Mouse (Mus musculus): ENCODE data around the gene 4632433K11Rik. TPM values are rescaled to one million over a fixed set of nuclear protein-coding genes. Genes with fewer than 3 reads are reported as not detected.

The 4632433K11Rik gene
- total RNA-seq (2023), result not detected in 4 replicates

DNA sequence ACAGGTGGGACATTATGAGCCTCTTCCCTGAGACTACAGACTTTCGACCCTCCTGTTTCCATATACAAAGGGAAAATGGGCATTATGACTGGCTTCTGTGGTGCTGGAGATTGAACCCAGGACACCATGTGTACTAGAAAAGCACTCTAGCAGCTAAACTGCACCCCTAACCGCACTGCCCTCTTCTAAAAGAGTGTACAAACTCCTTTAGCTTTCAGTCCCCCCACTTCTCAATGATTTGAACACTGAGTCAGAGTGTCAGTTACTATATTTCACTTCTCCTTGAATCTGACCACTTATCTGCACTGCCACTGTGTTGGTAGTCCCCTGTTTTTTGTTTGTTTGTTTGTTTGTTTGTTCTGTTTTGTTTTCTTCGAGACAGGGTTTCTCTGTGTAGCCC is at the start of gene 4632433K11Rik:
Gene 4632433K11Rik, plus strand, starts transcription at position 301 of the 400 bp plus-strand sequence.

DNA sequence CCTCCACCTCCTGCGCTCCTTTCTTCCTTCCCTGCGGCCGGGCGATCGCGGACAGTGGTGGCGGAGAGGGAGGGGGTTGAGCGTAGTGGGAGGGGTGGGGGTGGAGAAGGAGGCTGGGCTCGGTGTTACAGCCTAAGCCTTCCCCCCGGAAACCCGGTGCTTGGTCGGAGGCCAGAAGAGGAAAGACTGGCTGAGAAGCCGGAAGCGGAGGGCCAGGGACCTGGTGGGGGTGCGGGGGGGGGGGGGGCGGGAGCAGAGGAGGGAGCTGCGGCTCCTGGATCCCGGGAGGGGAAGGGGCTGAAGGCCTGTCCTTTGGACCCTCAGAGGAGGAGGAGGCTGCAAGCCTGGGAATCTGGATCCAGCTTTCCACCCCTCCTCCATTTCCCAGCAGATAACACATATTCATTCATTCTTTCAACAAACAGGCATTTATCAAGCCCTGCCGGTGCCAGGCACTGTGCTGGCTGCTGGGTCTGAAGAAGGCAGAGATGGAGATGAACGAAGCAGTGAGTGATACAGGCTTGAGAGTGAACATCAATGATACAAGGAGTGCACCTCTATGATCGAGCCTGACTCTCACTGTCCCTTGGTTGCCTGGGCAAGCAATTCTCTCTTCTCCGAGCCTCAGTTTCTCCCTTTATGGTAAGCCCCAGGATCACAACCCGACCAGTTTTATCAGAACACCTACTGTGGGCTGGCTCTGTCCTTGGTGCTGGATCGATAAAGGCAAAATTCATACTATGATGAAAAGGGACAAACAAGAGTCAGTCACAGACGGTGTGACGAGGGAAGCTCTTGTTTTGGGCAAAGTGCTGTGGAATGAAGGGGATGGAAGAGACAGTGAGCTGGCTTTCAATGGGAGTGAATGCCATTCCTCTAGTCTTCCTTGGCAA is 37.7 kb upstream of the 4632433K11Rik start, which contains the start of gene Zfp579:
Gene Zfp579, minus strand, starts transcription at position 156 of the 893 bp plus-strand sequence.

DNA sequence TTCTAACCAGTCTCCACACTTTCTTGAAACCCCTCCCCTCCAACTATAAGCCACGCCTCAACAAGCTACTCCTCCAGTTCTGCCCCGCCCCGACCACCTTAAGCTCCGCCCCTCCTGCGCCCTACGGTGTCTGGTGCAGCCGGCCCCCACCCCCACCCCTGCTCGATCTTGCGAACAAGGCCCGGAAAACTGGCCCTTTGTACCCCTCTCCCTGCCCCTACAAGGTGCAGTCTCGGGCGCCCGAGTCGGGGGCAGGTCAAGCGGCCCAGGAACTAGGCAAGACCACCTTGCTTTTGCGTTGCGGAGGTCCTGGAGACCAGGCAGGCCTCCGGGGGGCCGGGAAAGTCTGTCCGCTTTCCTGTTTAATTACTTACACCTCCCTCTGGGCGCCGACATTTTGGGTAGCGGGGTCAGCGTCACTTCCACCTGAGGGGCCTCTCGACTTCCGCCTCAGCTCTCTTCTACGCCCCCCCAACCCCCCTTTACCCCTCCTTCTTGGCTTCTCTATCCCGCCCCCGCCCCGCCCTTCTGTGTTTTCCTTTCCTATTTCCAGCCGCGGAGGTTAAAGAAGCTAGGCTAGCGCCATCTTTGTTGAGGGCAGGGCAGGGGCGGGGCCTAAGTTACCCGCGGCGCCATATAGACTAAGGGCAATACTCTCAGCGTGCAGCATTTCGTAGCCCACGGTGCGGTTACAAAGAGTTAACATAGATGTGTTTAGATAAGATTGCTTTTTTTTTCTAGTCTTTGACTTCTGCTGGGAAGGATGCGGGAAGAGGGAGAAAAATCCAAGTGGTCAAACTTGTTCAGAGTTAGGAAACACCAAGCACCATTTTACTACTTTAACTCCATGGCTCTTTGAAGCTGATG is 19.4 kb upstream of the 4632433K11Rik start, which contains the start of the genes Zfp524 and Fiz1:
Gene Zfp524, plus strand, starts transcription at position 165 of the 867 bp plus-strand sequence.
Gene Fiz1, minus strand, starts transcription at position 447 of the 867 bp plus-strand sequence.

DNA sequence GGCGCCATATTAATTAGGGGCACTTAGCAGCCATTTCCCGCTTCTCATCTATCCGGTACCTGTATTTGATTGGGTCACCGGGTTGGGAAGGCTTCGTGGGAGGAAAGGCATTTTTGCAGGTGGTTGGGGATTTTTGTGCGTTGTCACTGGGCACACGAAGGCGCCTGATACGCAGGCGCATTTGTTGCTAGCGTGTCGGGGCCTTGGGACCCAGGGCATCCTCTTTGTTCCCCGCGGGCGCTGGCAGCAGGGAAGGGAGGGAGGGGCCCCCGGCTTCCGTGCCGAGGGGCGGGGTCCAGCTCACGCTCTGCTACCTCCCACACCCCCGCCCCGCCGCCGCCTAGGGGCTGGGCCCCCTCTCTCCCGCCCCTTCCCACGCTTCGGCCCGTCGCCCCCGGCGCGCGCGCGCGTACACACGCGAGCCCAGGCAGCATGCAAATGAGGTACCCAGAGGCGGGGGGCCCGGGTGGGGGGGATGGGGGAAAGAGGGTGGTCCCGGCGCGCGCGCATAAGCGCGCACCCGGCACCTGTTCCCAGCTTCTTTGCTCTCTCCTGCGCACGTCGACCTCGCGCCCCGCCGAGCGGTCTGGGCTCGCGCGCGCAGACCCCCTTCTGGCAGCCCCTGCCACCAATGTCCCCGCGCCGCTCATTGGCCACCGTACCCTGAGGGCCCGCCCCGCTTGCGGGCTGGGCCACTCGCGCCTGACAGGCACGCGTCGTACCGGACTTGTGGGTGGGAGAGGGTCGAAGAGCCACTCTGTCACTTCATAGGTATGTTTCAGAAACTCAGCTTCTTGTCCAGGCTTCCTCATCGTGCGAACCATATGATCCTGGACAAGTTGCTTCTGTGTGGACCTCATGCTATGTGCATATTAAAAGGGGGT is 18.6 kb upstream of the 4632433K11Rik start, which contains the start of gene Gm44973:
Gene Gm44973, plus strand, starts transcription at position 379 of the 884 bp plus-strand sequence.

DNA sequence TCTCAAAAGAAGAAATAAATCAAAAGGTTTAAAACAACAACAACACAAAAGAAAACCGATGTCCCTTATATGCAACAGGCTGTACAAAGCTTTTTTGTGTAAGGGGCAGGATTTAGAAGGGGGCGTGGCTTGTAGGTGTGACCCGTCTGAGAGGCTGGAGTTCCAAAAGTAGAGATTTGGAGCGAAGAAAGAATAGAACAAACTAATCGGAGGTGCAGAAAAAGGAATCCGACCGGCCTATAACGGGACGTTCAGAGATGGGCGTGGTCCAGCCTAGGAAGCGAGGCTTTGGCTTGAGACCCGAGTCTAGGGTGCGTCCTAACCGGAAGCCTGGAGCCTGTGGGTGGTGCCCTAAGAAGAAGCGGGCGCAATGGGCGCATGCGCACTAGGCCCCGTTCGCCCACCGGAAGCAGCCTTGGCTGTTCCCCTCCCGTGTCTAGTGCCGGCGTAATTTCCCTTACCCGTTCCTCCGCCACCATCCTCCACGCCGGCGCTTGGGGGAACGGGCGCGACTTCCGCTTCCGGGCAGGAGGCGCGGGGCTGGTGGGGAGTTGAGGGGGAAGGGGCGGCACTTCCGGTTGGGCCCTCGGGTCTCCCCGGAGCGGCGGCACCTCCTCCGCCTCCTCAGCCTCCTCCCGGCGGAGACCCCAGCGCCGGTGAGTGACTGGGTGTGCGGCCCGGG is 13.8 kb upstream of the 4632433K11Rik start, which contains the start of the genes Zfp865 and Ccdc106:
Gene Zfp865, plus strand, starts transcription at position 377 of the 682 bp plus-strand sequence.
Gene Ccdc106, plus strand, starts transcription at position 554 of the 682 bp plus-strand sequence.

DNA sequence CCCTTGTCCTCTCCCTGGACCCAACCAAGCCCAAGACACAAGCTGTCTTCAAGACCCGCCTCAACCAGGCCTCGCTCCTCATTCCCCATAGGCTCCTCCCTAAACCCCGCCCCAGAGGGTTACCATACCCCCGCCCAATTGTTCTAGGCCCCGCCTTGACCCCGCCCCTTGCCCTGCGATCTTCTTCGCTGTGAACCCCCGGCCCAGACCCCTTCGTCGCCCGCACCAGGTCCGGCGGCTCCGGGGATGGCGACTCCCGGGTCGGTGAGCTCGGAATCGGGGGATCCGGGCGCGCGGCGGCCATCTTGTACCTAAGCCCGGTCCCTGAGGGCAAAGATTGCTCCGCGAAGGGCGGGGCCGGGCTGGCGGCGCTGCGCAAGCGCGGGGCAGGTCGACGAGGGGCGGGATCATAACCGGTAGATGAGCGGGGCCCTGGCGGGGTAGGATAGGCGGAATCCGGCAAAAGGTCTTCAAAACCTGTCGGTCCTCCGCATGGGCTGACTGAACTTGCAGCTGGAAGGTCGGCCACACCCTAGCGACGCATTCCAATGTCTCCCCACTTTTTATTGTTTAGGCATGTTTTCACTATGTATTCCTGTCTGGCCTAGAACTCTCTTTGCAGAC is 4.3 kb downstream of the 4632433K11Rik start, which contains the start of gene Zfp784:
Gene Zfp784, minus strand, starts transcription at position 338 of the 624 bp plus-strand sequence.

DNA sequence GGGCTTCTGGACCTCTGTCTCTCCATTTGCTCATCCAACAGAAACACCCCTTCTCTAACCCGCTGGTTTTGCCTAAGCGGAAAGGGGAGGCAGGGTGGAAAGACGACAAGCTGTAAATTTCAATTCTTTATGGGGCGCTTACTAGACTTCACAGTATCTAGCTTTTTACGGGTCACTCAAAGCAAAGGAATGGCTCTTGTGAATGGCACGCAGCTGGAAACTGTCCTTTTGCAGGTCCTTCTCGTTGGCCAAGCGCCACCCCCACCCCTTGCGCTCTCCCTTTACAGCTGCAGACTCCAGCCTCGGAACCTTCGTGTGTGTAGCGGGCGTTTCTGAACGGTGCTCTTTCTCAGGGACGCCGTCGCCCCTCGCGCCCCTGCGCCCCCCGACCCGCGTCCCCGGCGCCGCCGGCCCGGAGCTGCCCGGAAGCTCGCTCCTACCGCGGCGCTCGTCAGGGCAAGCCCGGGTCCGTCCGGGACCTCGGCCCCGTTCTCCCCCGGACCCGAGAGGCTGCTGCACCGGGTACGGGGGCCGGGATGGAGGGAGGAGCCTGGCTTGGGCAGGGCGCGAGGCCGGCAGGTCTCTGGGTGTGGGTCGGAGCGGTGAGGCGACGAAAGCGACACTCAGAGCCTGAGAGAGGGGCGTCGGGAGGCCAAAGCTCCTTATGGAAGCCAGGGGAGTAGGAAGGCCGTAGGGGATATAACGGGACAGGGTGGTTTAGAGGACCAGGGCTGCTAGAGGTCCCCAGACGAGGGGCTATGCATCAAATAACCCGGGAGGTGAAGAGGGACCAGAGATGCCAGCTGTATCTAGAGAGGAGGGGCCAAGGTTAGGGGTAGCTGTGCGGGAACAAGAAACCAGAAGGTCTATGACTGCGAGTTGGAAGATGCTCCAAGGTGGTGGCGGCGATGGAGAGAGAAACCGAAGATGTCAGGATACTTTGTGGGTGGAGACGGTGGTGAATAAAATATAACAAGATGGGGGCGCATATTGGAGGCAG is 17.6 kb downstream of the 4632433K11Rik start, which contains the start of gene Zfp580:
Gene Zfp580, plus strand, starts transcription at position 346 of the 1,000 bp plus-strand sequence.

DNA sequence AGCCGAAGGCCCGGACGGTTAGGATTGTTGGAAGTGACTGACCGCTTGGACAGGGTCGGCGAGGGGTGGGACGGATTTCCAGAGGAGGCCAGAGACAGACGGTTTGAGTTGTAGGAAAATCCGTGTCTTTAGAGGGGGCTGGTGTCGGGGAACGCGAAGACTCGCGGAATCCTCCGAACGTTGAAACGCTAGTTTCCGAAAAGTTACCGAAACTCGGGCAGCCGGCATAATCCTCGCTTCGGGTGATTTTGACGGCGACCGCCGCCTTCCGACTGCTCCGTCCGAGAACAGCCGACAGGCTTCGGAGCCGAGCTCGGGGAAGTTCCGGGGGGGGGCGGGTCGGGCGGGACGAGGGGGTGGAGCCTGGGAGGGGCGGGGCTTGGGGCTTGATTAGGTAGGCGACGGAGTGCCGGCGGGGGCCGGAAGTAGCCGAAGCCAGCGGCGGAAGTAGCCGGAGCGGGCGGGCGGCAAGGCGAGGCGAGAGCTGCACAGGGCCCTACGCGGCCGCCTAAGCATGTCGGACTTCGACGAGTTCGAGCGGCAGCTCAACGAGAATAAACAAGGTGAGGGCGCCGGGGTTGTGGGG is 27.9 kb downstream of the 4632433K11Rik start, which contains the start of gene U2af2:
Gene U2af2, plus strand, starts transcription at position 370 of the 586 bp plus-strand sequence.

DNA sequence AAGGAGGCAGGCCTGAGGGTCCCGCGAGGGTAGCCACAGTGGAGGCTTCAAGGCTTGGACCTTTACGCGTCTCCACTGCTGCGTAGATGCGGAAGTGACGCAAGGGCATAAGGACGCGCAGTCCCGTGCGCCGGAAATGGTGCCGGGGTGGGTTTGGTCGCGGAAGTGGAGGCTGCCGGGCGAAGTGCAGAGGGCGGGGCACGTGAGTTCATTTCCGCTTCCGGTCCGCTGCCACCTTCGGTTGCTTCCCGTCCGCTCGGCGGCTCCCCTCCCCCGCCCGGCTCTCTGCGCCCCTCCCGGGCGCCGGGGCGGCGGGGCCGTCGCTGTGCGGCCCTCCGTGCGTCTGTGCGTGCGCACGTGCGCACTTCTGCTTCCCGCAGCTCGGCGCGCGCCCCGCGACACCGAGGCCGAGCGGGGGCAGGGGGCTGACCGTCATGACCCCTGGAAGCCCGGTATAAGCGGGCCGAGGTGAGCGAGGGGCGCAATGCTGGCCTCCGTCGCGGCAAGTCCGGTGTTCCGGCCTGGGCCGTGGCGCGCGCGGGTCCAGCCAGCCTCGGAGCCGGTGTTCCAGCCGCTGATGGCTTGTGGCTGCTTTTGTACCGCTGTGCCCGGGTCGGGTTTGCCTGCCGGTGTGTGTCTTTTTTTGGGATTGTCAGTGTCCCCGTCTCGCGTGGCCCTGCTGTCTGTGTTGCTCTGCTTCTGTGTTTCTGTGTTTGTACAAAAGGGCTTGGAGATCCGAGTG is 46.3 kb downstream of the 4632433K11Rik start, which contains the start of gene Epn1:
Gene Epn1, plus strand, starts transcription at position 226 of the 742 bp plus-strand sequence.

Other genes starting within 250 kb of the 4632433K11Rik start
- gene Tmem238, start 244.5 kb upstream of the 4632433K11Rik start, total RNA-seq (2023), result 1.8 to 2.7 TPM (median 2.4 TPM) in 4 replicates
- 1,788 to 1,881 TPM (median 1,825 TPM) in 4 replicates for gene Rpl28, start 241.2 kb upstream of the 4632433K11Rik start, total RNA-seq (2023)
- gene Ube2s, start 221.5 kb upstream of the 4632433K11Rik start, total RNA-seq (2023), result 157 to 176 TPM (median 162 TPM) in 4 replicates
- 0.49 to 2.8 TPM (median 1.1 TPM) in 4 replicates for gene Shisa7, start 189.4 kb upstream of the 4632433K11Rik start, total RNA-seq (2023)
- gene Isoc2b, start 163.9 kb upstream of the 4632433K11Rik start, total RNA-seq (2023), result 4.3 to 9.7 TPM (median 6.8 TPM) in 4 replicates
- gene Isoc2a, start 157.0 kb upstream of the 4632433K11Rik start, total RNA-seq (2023), result 9.9 to 14.2 TPM (median 11.8 TPM) in 4 replicates
- gene Gm36210, start 127.6 kb upstream of the 4632433K11Rik start, total RNA-seq (2023), result not detected in 4 replicates
- gene Zfp628, start 118.9 kb upstream of the 4632433K11Rik start, total RNA-seq (2023), result 36.3 to 42.6 TPM (median 37.9 TPM) in 4 replicates
- 9.0 to 12.9 TPM (median 10.2 TPM) in 4 replicates for gene Nat14, start 112.1 kb upstream of the 4632433K11Rik start, total RNA-seq (2023)
- 0.21 to 0.63 TPM (median 0.42 TPM) in 4 replicates for gene Ssc5d, start 108.3 kb upstream of the 4632433K11Rik start, total RNA-seq (2023)
- gene Sbk2, start 69.7 kb upstream of the 4632433K11Rik start, total RNA-seq (2023), result 0.51 to 1.9 TPM (median 0.61 TPM) in 3 of 4 replicates, not detected in the other
- not detected in 4 replicates for gene Sbk3, start 63.0 kb upstream of the 4632433K11Rik start, total RNA-seq (2023)
- gene Zfp579, start 38.0 kb upstream of the 4632433K11Rik start, total RNA-seq (2023), result 15.7 to 19.2 TPM (median 16.5 TPM) in 4 replicates
- 7.0 to 8.3 TPM (median 7.6 TPM) in 4 replicates for gene Zfp524, start 19.7 kb upstream of the 4632433K11Rik start, total RNA-seq (2023)
- 58.3 to 66.2 TPM (median 62.1 TPM) in 4 replicates for gene Fiz1, start 19.4 kb upstream of the 4632433K11Rik start, total RNA-seq (2023)
- not detected in 4 replicates for gene Gm44973, start 18.6 kb upstream of the 4632433K11Rik start, total RNA-seq (2023)
- 48.6 to 50.4 TPM (median 49.4 TPM) in 4 replicates for gene Zfp865, start 13.7 kb upstream of the 4632433K11Rik start, total RNA-seq (2023)
- not detected in 4 replicates for gene Ccdc106, start 13.6 kb upstream of the 4632433K11Rik start, total RNA-seq (2023)
- gene Zfp784, start 4.3 kb downstream of the 4632433K11Rik start, total RNA-seq (2023), result 7.6 to 8.5 TPM (median 8.3 TPM) in 4 replicates
- gene Zfp580, start 17.4 kb downstream of the 4632433K11Rik start, total RNA-seq (2023), result 2.5 to 3.6 TPM (median 3.3 TPM) in 4 replicates
- gene U2af2, start 28.0 kb downstream of the 4632433K11Rik start, total RNA-seq (2023), result 540 to 584 TPM (median 566 TPM) in 4 replicates
- 197 to 224 TPM (median 210 TPM) in 4 replicates for gene Epn1, start 46.1 kb downstream of the 4632433K11Rik start, total RNA-seq (2023)
- not detected in 4 replicates for gene Rfpl4, start 82.8 kb downstream of the 4632433K11Rik start, total RNA-seq (2023)
- 0.56 to 1.6 TPM (median 1.2 TPM) in 3 of 4 replicates, not detected in the other for gene Rasl2-9, start 91.8 kb downstream of the 4632433K11Rik start, total RNA-seq (2023)
- not detected in 4 replicates for gene Vmn1r55, start 115.6 kb downstream of the 4632433K11Rik start, total RNA-seq (2023)
- gene Vmn1r56, start 162.6 kb downstream of the 4632433K11Rik start, total RNA-seq (2023), result not detected in 4 replicates
- gene Vmn1r57, start 184.4 kb downstream of the 4632433K11Rik start, total RNA-seq (2023), result not detected in 4 replicates

Measured in B cell, adult 62 days (primary cell).